Mouse (Mus musculus) central nervous system, embryonic 11.5 days (tissue): ENCODE measurements around the gene Bend5. TPM values are rescaled to one million over a fixed set of nuclear protein-coding genes. Genes with fewer than 3 reads are reported as not detected.

ENCODE experiments used
- polyA plus RNA-seq: library from polyadenylated mRNA; depleted of rRNA; stranded (reverse); fragments of >200 nt; gene quantifications from 2 replicates; pipeline ENCODE4 v1.2.3, GENCODE M21; 2012; rRNA removed

Bend5 gene
- 27.3 and 35.7 TPM in 2 replicates for polyA plus RNA-seq

DNA sequence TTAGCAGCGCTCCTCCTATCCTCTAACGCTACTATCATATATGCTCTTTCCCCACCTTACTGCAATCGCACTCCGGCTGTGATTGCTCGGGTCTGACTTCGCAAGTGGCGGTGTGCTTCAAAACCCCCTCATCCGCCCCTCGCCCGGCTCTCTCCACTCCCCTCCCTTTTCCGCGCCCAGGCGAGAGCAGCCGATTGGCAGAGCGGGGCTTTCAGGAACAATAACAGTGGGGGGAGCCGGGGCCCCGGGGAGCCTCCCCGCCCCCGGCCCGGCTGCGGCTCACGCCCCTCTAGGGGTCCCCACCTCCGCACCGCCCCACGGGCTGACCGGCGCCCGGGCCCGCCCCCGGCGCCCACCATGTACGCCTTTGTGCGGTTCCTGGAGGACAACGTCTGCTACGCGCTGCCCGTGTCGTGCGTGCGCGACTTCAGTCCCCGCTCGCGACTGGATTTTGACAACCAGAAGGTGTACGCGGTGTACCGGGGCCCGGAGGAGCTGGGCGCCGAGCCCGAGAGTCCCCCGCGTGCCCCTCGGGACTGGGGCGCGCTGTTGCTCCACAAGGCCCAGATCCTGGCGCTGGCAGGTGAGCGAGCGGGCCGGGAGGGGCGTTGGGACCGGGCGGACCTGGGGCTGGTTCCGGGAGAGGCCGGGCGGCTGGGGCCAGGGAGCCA lies at the start of gene Bend5:
Bend5 (plus strand) TSS at position 189 of the 671 bp plus-strand sequence.

